Mouse (Mus musculus) myocyte (in vitro differentiated cells): Measurements from ENCODE around the gene Etfbkmt. TPM values are rescaled to one million over a fixed set of nuclear protein-coding genes. Genes with fewer than 3 reads are reported as not detected.

Source experiments
- H3K27me3 ChIP-seq: one replicate; pipeline ENCODE4 v1.6.1; 2011; ENCODE audit not compliant: control insufficient read depth, insufficient read depth, insufficient read length
- H3K36me3 ChIP-seq: one replicate; pipeline ENCODE4 v1.6.1; 2011; ENCODE audit not compliant: control insufficient read depth, insufficient read depth
- H3K4me2 ChIP-seq: one replicate; pipeline ENCODE4 v1.6.1; 2011; ENCODE audit warnings: low read depth, control low read depth
- H3K4me3 ChIP-seq: one replicate; pipeline ENCODE4 v1.5.1; 2011; ENCODE audit warnings: mild to moderate bottlenecking, control low read depth, moderate library complexity
- H3K79me2 ChIP-seq: one replicate; pipeline ENCODE4 v1.6.1; 2011; ENCODE audit not compliant: control insufficient read depth, insufficient read depth
- H3ac ChIP-seq: one replicate; pipeline ENCODE4 v1.6.1; 2011; ENCODE audit not compliant: control insufficient read depth, insufficient read length
- CEBPB ChIP-seq: IDR thresholded peaks from 2 replicates; pipeline ENCODE4 v1.6.1; 2011; ENCODE audit warnings: mild to moderate bottlenecking, moderate library complexity; ENCODE audit not compliant: poor library complexity, insufficient read depth, severe bottlenecking
- E2F4 ChIP-seq: IDR thresholded peaks from one replicate; pipeline ENCODE4 v1.6.1; 2011; ENCODE audit warnings: mild to moderate bottlenecking, control low read depth, moderate library complexity; ENCODE audit not compliant: insufficient read depth
- MAX ChIP-seq: IDR thresholded peaks from one replicate; pipeline ENCODE4 v1.6.1; 2011; ENCODE audit warnings: low read depth, mild to moderate bottlenecking, control low read depth
- MYOD1 ChIP-seq, 3 experiments: IDR thresholded peaks; one replicate each; pipeline ENCODE4 v1.6.1; 2011; ENCODE audit warnings: control low read depth in 2 of 3, low read depth in 2 of 3, mild to moderate bottlenecking in 2 of 3, moderate library complexity in 1 of 3; ENCODE audit not compliant: insufficient read length in 2 of 3, control insufficient read depth in 1 of 3
- MYOG ChIP-seq, 3 experiments: IDR thresholded peaks; one replicate each; pipeline ENCODE4 v1.6.1; 2011; ENCODE audit warnings: control low read depth in 2 of 3, low read depth in 2 of 3, mild to moderate bottlenecking in 2 of 3; ENCODE audit not compliant: insufficient read length in 2 of 3, control insufficient read depth in 1 of 3, insufficient read depth in 1 of 3
- POLR2A ChIP-seq: IDR thresholded peaks from one replicate; pipeline ENCODE4 v1.6.1; 2011; ENCODE audit warnings: low read depth, mild to moderate bottlenecking, control low read depth, moderate library complexity; ENCODE audit not compliant: insufficient read length
- POLR2AphosphoS2 ChIP-seq: IDR thresholded peaks from one replicate; pipeline ENCODE4 v1.6.1; 2011; ENCODE audit warnings: low read depth, control low read depth; ENCODE audit not compliant: insufficient read length
- REST ChIP-seq: IDR thresholded peaks from one replicate; pipeline ENCODE4 v1.6.1; 2011; ENCODE audit warnings: mild to moderate bottlenecking, control low read depth, moderate library complexity; ENCODE audit not compliant: insufficient read depth, insufficient read length
- SRF ChIP-seq: IDR thresholded peaks from one replicate; pipeline ENCODE4 v1.6.1; 2011; ENCODE audit warnings: low read depth; ENCODE audit not compliant: control insufficient read depth, insufficient read length
- TCF12 ChIP-seq: IDR thresholded peaks from one replicate; pipeline ENCODE4 v1.6.1; 2011; ENCODE audit warnings: mild to moderate bottlenecking, control low read depth; ENCODE audit not compliant: poor library complexity, insufficient read depth, severe bottlenecking
- TCF3 ChIP-seq: IDR thresholded peaks from one replicate; pipeline ENCODE4 v1.6.1; 2011; ENCODE audit warnings: low read depth, control low read depth; ENCODE audit not compliant: insufficient read length
- USF1 ChIP-seq: IDR thresholded peaks from one replicate; pipeline ENCODE4 v1.6.1; 2011; ENCODE audit warnings: low read depth, mild to moderate bottlenecking, control low read depth, moderate library complexity
- polyA plus RNA-seq: library from polyadenylated mRNA; unstranded; fragments of >200 nt; fragmentation: generic; extraction: Trizol; gene quantifications from one replicate; pipeline ENCODE4 v1.2.1, GENCODE M21; 2012; ENCODE audit warnings: missing spikeins

The Etfbkmt gene
- polyA plus RNA-seq, 1 experiment = 7.2 TPM

DNA sequence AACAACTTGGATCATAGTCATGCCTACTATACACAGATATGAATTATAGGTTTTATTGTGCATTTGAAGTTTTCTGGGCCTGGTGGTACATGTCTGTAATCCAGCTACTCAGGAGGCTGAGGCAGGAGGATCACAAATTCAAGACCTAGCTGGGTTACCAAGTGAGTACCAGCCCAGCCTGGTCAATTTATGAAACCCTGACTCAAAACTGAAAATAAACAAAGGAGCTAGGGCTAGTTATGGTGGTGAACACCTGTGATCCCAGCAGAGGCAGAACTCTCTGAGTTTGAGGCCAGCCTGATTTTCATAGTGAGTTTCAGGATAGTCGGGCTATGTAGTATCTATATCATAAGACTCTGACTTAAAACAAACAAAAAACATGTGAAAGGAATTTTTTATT lies 42.4 kb upstream of the Etfbkmt start:
- TF ChIP-seq TCF12 = no peak
- TF ChIP-seq MAX = no peak
- TF ChIP-seq REST = no peak
- TF ChIP-seq MYOD1 (IDR thresholded peaks at IDR 0.05; ENCODE audit: control insufficient read depth in 1 of 3, insufficient read length in 2 of 3, low read depth in 2 of 3) = no peak
- no peak for TF ChIP-seq SRF
- Histone ChIP-seq H3K27me3 (no peaks in the 10 kb centered on the region), H3ac (no peak overlapping the region), H3K79me2 (peaks cover 53% of the 10 kb centered on the region), H3K4me3 (no peak overlapping the region), H3K36me3 (no peaks in the 10 kb centered on the region), H3K4me2 (no peak overlapping the region)

DNA sequence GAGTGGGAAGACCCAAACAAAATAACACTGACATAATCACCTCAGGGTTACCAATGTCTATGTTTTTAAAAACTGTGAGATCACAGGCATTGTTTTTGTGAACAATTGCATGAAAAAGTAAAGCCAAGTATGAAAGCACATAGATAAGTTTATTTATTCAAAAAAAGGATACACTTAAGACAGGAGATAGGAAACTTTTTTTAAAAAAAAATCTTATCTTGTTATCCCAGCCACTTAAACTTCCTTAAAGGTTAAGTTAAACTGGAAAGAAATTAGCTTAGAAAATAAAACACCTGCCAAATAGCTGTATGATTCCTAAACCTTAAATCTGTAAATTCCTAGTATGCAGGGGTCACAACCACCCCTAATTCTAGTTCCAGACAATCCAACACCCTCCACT lies 40.7 kb upstream of the Etfbkmt start:
- H3K79me2 ChIP-seq = peaks cover 45% of the 10 kb centered on the region
- no peaks in the 10 kb centered on the region for H3K36me3 ChIP-seq
- peak overlapping the region; percentile 67 for H3K4me2 ChIP-seq
- H3K27me3 ChIP-seq = no peaks in the 10 kb centered on the region
- TF ChIP-seq E2F4 (no peak), MYOD1 (IDR thresholded peaks at IDR 0.05; ENCODE audit: control insufficient read depth in 1 of 3, insufficient read length in 2 of 3, low read depth in 2 of 3) (no peak), SRF (no peak), TCF3 (no peak), MAX (no peak), POLR2A (no peak), USF1 (no peak), POLR2AphosphoS2 (no peak), MYOG (IDR thresholded peaks at IDR 0.05; ENCODE audit: control insufficient read depth in 1 of 3, insufficient read depth in 1 of 3, insufficient read length in 2 of 3, low read depth in 2 of 3) (no peak), TCF12 (no peak), CEBPB (no peak), REST (no peak)
- peak overlapping the region; percentile 83 for H3K4me3 ChIP-seq
- H3ac ChIP-seq = no peak overlapping the region

DNA sequence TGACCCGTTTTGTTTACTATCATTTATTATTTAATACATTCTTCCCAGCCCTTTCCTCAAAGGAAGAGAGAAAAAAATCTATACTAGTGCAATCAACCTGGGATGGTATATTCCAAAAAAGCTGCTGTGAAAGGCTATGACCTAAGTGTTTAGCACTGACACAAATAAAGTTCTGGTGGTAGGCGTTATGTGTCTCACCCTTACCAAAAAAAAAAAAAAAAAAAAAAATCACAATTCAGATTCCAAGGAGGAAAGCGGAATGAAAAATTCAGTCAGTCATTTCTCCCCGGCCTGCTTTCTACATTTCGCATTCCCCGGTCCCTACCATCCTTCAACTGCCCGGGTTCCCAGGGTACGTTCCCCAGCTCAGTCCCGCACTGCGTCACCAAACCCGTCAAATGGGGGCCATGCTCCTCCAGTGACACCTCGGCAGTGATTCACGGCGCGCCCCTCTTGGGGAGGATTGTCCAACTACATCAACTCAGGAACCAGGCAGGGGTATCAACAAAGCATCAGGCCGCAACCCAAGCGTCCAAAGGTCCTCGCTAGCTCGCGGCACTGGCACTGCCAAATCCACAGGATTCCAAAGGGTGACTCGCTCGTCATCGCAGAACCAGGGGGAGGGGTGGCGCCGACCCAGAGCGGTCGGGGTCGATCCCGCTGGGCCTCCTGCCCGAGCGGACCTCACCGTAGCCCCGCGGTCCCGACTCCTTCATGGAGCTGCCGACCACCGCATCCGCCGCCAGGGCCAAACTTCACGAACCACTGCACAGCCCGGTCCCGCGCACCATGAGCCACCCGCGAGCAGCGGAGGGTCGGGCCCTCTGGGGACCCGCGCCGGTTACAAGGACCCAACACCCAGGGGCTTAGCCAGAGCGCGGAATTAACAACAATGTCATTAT lies 39.2 kb upstream of the Etfbkmt start:
- Histone ChIP-seq H3ac (peak overlapping the region; percentile 76), H3K4me3 (peak overlapping the region; percentile 83), H3K4me2 (peak overlapping the region; percentile 67), H3K36me3 (no peaks in the 10 kb centered on the region), H3K79me2 (peaks cover 42% of the 10 kb centered on the region), H3K27me3 (no peaks in the 10 kb centered on the region)
- TF ChIP-seq REST (no peak), E2F4 (no peak), SRF (no peak), MYOG (IDR thresholded peaks at IDR 0.05; ENCODE audit: control insufficient read depth in 1 of 3, insufficient read depth in 1 of 3, insufficient read length in 2 of 3, low read depth in 2 of 3) (no peak), TCF3 (no peak), TCF12 (no peak), CEBPB (no peak), MAX (no peak), USF1 (no peak), MYOD1 (IDR thresholded peaks at IDR 0.05; ENCODE audit: control insufficient read depth in 1 of 3, insufficient read length in 2 of 3, low read depth in 2 of 3) (no peak), POLR2AphosphoS2 (no peak), POLR2A (no peak)

GRCm38 (mm10) chr6:149101076-149101942 lies 38.3 kb upstream of the Etfbkmt start, which contains the start of gene Dennd5b:
Gene Dennd5b (minus strand): TSS chr6:149101680.
- Histone ChIP-seq H3K4me3 (peak within 1 kb of the TSS; percentile 83), H3ac (peak within 1 kb of the TSS; percentile 76), H3K36me3 (no peaks in the 10 kb centered on the region), H3K27me3 (no peaks in the 10 kb centered on the region), H3K4me2 (peak within 1 kb of the TSS; percentile 72), H3K79me2 (peaks cover 40% of the 10 kb centered on the region)
- peak in 1 of 3 experiments; percentile 13 for TF ChIP-seq MYOD1 (IDR thresholded peaks at IDR 0.05; ENCODE audit: control insufficient read depth in 1 of 3, insufficient read length in 2 of 3, low read depth in 2 of 3)
- TF ChIP-seq REST = no peak
- no peak for TF ChIP-seq MAX
- TF ChIP-seq SRF = no peak
- no peak for TF ChIP-seq USF1
- no peak for TF ChIP-seq TCF12
- TF ChIP-seq E2F4 = peak; percentile 4
- no peak for TF ChIP-seq CEBPB
- no peak for TF ChIP-seq POLR2AphosphoS2
- no peak for TF ChIP-seq MYOG (IDR thresholded peaks at IDR 0.05; ENCODE audit: control insufficient read depth in 1 of 3, insufficient read depth in 1 of 3, insufficient read length in 2 of 3, low read depth in 2 of 3)
- TF ChIP-seq TCF3 = no peak
- peak; percentile 53 for TF ChIP-seq POLR2A
